Mouse (Mus musculus) intestine, embryonic 14.5 days (tissue): ENCODE results near the gene Trmo. TPM values are rescaled to one million over a fixed set of nuclear protein-coding genes. Genes with fewer than 3 reads are reported as not detected.

Source experiments
- ATAC-seq: fragments of 200-750 bp; cut with Nextera tagmentation; replicated peaks from 2 replicates; pipeline ENCODE4 v1.8.0; 2017; ENCODE audit warnings: low read depth, moderate number of reproducible peaks, moderate TSS enrichment, moderate library complexity; ENCODE audit not compliant: low FRiP score, low TSS enrichment
- DNase-seq: peaks from one replicate; pipeline ENCODE4 v3.0.0-alpha.2; 2018; ENCODE audit warnings: low spot score
- H3K27ac ChIP-seq: fragments of 300-500 bp; sonication (generic); 2 replicates; pipeline ENCODE4 v1.5.1; 2014; ENCODE audit warnings: low read depth, mild to moderate bottlenecking, control low read depth
- H3K27me3 ChIP-seq: fragments of 300-500 bp; sonication (generic); replicated peaks from 2 replicates; pipeline ENCODE4 v1.6.1; 2014; ENCODE audit warnings: low read length, control low read depth; ENCODE audit not compliant: control insufficient read depth, insufficient read depth
- H3K36me3 ChIP-seq: fragments of 300-500 bp; sonication (generic); 2 replicates; pipeline ENCODE4 v1.6.1; 2014; ENCODE audit warnings: low read length, control low read depth; ENCODE audit not compliant: control insufficient read depth, insufficient read depth
- H3K4me1 ChIP-seq: fragments of 300-500 bp; sonication (generic); replicated peaks from 2 replicates; pipeline ENCODE4 v1.6.1; 2014; ENCODE audit warnings: low read length, control low read depth, mixed read lengths; ENCODE audit not compliant: control insufficient read depth, insufficient read depth
- H3K4me2 ChIP-seq: fragments of 300-500 bp; sonication (generic); 2 replicates; pipeline ENCODE4 v1.6.1; 2014; ENCODE audit warnings: low read length
- H3K4me3 ChIP-seq: fragments of 300-500 bp; sonication (generic); 2 replicates; pipeline ENCODE4 v1.5.1; 2014; ENCODE audit warnings: low read depth, low read length, control low read depth, mixed read lengths
- H3K9ac ChIP-seq: fragments of 300-500 bp; sonication (generic); 2 replicates; pipeline ENCODE4 v1.6.1; 2014; ENCODE audit warnings: mild to moderate bottlenecking, low read length
- H3K9me3 ChIP-seq: fragments of 300-500 bp; sonication (generic); 2 replicates; pipeline ENCODE4 v1.6.1; 2016; ENCODE audit warnings: low read length, control low read depth; ENCODE audit not compliant: control insufficient read depth
- WGBS: fragments of 180-500 bp; shearing (Covaris S2); extraction: QIAGEN DNeasy Blood & Tissue Kit; methylation state at CpG from one replicate; pipeline ENCODE4 v1.1.7; 2014; 5-methylcytosine and 5-hydroxymethylcytosine counted together
- polyA plus RNA-seq: library from polyadenylated mRNA; unstranded; fragments of >200 nt; fragmentation: Nextera tagmentation; extraction: Ambion mirVana; gene quantifications from 2 replicates; pipeline ENCODE4 v1.2.1, GENCODE M21; 2014

Gene Trmo
- 11.3 and 13.1 TPM in 2 replicates for polyA plus RNA-seq

DNA sequence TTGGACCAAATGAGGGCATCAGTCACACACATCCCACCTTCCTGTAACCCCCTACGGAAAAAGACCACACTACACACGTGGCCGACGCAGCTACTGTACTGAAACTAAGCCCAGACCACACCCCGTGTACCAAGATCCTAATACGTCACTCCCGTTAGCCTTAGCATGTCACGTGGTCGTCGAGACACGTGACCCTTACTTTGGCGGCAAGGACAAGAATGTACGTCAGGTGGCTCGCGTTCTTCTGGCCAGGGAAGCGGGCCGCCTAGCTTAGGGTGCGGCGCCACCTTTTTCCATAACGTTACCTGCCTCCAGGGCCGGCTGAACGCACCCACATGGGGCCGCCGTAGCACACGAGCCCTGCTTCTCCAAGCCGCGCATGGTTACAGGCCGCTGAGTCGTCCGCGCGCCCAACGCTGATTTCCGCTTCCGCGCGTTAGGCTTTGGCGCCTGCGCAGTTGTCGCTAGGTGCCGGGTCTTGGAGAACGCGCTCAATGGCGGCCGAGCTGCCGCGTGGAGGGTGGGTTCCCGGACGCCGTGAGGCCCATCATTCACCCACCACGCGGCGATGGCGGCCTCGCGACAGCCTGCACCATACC, at the start of gene Trmo:
Gene Trmo, minus strand, starts transcription at position 425 of the 599 bp plus-strand sequence.
- no peaks in the 10 kb centered on the region for H3K9me3 ChIP-seq
- H3K27me3 ChIP-seq, result no peaks in the 10 kb centered on the region
- H3K4me1 ChIP-seq, result no peaks in the 10 kb centered on the region; the same call in 1 of the 2 replicates
- DNase-seq (peak; percentile 98), ATAC-seq (peak; percentile 95)
- H3K27ac ChIP-seq, result peak within 1 kb of the TSS; percentile 94
- peak within 1 kb of the TSS; percentile 72 for H3K4me2 ChIP-seq
- peaks cover 18% of the 10 kb centered on the region for H3K36me3 ChIP-seq
- peak within 1 kb of the TSS; percentile 82 for H3K4me3 ChIP-seq
- peak within 1 kb of the TSS; percentile 95 for H3K9ac ChIP-seq
- WGBS, result under 1% methylated on average over 56 of the region's 56 CpGs

DNA sequence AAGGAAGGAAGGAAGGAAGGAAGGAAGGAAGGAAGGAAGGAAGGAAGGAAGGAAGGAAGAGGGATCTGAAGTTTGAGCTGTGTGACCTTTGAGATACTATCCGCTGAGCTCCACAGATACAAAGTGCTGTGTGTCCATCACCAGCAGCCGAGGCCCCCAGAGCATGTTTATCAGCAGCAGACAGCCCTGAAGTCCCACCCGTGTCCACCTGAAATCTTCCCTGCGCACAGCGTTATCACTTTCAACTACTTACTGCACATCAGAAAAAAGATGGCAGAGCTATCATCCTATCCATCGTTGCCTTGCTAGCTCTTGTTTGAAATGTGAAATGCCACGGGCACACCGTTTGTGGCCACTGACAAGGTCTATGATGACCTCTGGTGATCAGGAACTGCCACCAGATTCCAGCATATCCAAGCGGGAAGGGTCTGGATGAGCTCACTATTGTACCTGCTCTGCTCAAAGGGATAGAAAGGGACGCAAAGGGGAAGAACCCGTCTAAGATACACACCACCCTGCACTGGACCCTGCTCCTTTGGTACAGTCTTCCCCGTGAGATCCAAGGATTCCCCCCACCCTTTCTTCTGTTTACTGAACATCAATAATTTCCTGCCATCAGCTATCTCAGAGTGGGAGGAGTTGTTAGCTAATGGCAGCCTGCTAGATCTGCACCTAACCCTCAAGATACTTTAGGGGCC, 43.3 kb upstream of the Trmo start:
- no peak for ATAC-seq
- H3K27me3 ChIP-seq, result no peaks in the 10 kb centered on the region
- H3K27ac ChIP-seq, result no peak overlapping the region
- H3K4me2 ChIP-seq, result no peak overlapping the region
- DNase-seq, result no peak
- no peaks in the 10 kb centered on the region for H3K9me3 ChIP-seq
- H3K4me3 ChIP-seq, result no peak overlapping the region
- H3K4me1 ChIP-seq, result no peaks in the 10 kb centered on the region
- WGBS, result 69% methylated on average over 12 of the region's 12 CpGs
- no peak overlapping the region for H3K9ac ChIP-seq
- no peaks in the 10 kb centered on the region for H3K36me3 ChIP-seq

DNA sequence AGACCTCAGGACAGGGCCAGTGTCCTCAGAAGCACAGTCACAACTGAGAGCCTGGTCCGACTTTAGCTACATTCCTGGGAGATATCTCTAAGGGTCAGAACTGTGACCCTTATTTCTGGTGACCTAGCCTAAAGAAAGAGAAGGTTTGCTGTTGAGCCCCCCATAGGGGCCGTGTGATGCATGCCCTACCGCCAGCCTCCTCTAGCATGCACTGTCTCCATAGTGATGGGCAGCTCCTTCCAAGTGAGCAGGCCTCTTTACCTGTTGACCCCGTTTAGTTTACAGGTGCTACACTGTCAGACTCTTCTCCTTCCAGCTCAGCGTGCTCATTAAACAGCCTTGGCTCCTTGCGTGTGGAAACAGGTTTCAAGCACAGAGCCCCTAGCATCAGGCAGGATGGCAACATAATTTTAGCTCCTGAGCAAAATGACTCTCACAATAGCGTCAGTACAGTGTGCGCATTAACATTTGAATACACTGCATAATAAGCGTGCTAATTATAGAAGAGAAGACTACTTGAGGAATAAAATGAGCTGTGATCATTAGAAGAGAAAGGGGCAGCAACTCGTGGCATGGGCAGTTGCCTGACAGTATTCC, 39.8 kb upstream of the Trmo start:
- no peak overlapping the region for H3K4me2 ChIP-seq
- H3K27me3 ChIP-seq, result no peaks in the 10 kb centered on the region
- H3K36me3 ChIP-seq, result no peaks in the 10 kb centered on the region
- no peaks in the 10 kb centered on the region for H3K4me1 ChIP-seq
- WGBS, result 62% methylated on average over 10 of the region's 10 CpGs
- H3K27ac ChIP-seq, result no peak overlapping the region
- no peak overlapping the region for H3K4me3 ChIP-seq
- ATAC-seq (no peak), DNase-seq (no peak)
- H3K9me3 ChIP-seq, result no peaks in the 10 kb centered on the region
- no peak overlapping the region for H3K9ac ChIP-seq

DNA sequence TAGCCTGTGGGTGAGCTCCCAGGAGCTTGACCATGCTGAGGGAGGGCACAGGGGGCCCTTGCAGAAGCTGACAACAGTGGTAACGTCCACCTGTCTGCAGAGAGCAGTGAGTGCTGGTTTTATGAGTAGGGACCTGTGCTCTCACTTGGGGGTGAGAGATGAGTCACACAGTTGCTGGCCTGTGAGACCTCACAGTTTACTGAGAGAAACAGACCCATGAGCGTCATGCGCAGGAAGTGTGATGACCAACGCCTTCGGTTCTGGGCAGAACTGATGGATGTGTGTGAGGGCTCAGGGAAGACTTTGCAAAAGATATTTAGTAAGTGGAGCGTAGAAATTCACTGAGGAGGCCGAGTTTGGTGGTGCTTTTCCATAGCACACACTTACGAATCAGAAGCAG, 33.4 kb upstream of the Trmo start:
- no peak for ATAC-seq
- Histone ChIP-seq H3K4me1 (no peaks in the 10 kb centered on the region), H3K4me2 (no peak overlapping the region), H3K27me3 (no peaks in the 10 kb centered on the region), H3K9ac (no peak overlapping the region), H3K4me3 (no peak overlapping the region), H3K9me3 (no peaks in the 10 kb centered on the region), H3K27ac (no peak overlapping the region), H3K36me3 (no peaks in the 10 kb centered on the region)
- 58% methylated on average over 8 of the region's 8 CpGs for WGBS
- no peak for DNase-seq

DNA sequence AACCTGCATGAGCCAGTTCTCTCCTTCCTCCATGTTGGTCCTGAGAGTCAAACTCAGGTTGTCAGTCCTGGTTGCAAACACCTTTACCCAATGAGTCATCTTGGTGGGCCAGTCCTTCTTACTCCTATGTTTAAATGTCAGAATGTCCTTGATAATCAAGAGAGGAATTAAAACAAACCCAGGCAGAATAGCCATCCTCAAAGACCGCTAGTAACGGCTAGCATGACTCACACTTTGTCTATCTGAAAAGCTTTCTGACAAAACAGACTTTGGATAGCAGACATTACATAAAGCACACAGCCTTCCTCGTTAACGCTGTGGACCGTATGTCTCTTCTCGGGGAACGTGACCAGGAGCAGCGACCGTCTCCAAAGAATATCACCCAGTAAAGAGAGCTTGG, 29.6 kb upstream of the Trmo start:
- Histone ChIP-seq H3K9ac (no peak overlapping the region), H3K27me3 (no peaks in the 10 kb centered on the region), H3K36me3 (no peaks in the 10 kb centered on the region), H3K4me2 (no peak overlapping the region), H3K9me3 (no peaks in the 10 kb centered on the region), H3K4me3 (no peak overlapping the region), H3K27ac (no peak overlapping the region), H3K4me1 (no peaks in the 10 kb centered on the region)
- no peak for DNase-seq
- WGBS, result 82% methylated on average over 9 of the region's 9 CpGs
- no peak for ATAC-seq

DNA sequence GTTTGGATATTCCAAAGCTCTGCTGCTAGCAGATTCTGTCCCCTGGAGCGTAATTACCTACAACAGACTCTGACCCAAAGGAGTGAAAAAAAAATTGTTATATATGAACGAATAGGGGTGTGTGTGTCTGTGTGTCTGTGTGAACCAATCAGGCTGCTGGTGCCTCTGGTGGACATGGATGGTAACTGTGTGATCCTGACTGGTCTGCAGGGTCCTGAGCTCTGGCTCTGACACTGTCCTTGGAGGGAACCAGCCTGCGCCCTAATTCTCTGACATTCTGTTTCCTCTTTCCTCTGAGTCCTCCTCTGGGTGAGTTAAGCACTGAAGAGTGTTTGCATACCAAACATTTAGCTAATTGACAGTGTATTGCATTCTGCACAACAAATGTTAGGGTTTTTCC, 28.3 kb upstream of the Trmo start:
- no peak for ATAC-seq
- no peak overlapping the region for H3K9ac ChIP-seq
- H3K27ac ChIP-seq, result no peak overlapping the region
- H3K4me1 ChIP-seq, result no peaks in the 10 kb centered on the region
- no peak overlapping the region for H3K4me2 ChIP-seq
- no peaks in the 10 kb centered on the region for H3K9me3 ChIP-seq
- H3K36me3 ChIP-seq, result no peaks in the 10 kb centered on the region
- DNase-seq, result no peak
- H3K4me3 ChIP-seq, result no peak overlapping the region
- WGBS, result 54% methylated on average over 3 of the region's 3 CpGs
- H3K27me3 ChIP-seq, result no peaks in the 10 kb centered on the region

DNA sequence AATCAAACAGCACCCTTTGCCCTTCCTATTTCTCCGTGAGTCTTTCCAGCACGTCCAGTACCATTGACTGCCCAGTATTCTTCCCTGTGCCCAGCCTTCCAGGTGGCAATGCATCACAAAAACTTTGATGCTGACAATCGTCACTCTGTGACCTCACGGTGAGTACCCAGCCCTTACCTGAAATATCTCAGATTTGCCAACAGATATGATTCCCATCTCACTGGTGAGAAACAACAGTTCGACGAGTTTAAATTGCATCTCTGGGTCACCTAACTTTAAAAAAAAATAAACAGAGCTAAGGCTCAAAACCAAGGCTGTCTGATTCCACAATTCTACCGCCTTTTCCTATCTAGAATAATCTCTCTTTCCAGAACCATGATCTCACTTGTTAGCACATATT, 24.2 kb upstream of the Trmo start, which contains the start of gene Hemgn:
Gene Hemgn, minus strand, starts transcription at position 101 of the 400 bp plus-strand sequence.
- Histone ChIP-seq H3K9ac (no peak within 1 kb of the TSS), H3K9me3 (no peaks in the 10 kb centered on the region), H3K27me3 (no peaks in the 10 kb centered on the region), H3K4me2 (no peak within 1 kb of the TSS), H3K4me1 (no peaks in the 10 kb centered on the region), H3K4me3 (no peak within 1 kb of the TSS), H3K36me3 (no peaks in the 10 kb centered on the region), H3K27ac (no peak within 1 kb of the TSS)
- ATAC-seq (no peak), DNase-seq (no peak)
- 75% methylated on average over 7 of the region's 7 CpGs for WGBS

DNA sequence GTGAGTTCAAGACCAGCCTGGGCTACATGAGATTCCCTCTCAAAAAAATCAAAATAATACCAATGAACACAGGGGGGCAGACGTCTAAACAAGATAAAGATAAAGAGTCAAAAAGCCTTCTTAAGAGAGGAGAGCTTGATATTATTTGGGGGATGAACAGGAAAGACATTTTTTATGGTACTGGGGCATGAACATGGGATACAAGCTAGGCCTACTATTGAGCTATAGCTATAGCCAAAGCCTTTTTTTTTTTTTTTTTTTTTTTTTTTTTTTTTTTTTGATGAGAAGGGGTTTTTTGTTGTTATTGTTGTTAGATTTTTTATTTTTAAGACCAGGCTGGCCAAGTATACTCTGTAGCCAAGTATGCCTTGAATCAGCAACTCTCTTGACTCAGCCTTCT, 22.9 kb upstream of the Trmo start:
- no peak for DNase-seq
- Histone ChIP-seq H3K4me1 (no peaks in the 10 kb centered on the region), H3K4me3 (no peak overlapping the region), H3K36me3 (no peaks in the 10 kb centered on the region), H3K27ac (no peak overlapping the region), H3K27me3 (no peaks in the 10 kb centered on the region), H3K9me3 (no peaks in the 10 kb centered on the region), H3K4me2 (no peak overlapping the region), H3K9ac (no peak overlapping the region)
- 66% methylated on average over 1 of the region's 1 CpGs for WGBS
- no peak for ATAC-seq
